Mouse (Mus musculus) embryonic fibroblast, embryonic 13.5 days (primary cell): ENCODE measurements at regions not wholly inside any gene's neighbourhood (a gene's known extent, or its start where the extent isn't known, plus 50 kb on each side); places are given as distances from the start of the nearest gene placed in this dataset.

ENCODE experiments used
- H3K27ac ChIP-seq: 2 replicates; pipeline ENCODE4 v1.5.1; 2012; ENCODE audit warnings: low read length, control low read depth, inconsistent platforms; ENCODE audit not compliant: insufficient read depth
- H3K4me1 ChIP-seq: 2 replicates; pipeline ENCODE4 v1.6.1; 2011; ENCODE audit warnings: low read length; ENCODE audit not compliant: control insufficient read depth, insufficient read depth
- H3K4me3 ChIP-seq: 2 replicates; pipeline ENCODE4 v1.5.1; 2011; ENCODE audit warnings: mild to moderate bottlenecking, control low read depth, low read length; ENCODE audit not compliant: insufficient read depth
- CTCF ChIP-seq: IDR thresholded peaks from 2 replicates; pipeline ENCODE4 v1.5.1; 2011; ENCODE audit warnings: mild to moderate bottlenecking, control low read depth, low read length, moderate library complexity, borderline replicate concordance; ENCODE audit not compliant: insufficient read depth
- POLR2A ChIP-seq: IDR thresholded peaks from 2 replicates; pipeline ENCODE4 v1.6.1; 2011; ENCODE audit warnings: low read depth, mild to moderate bottlenecking, control low read depth, low read length, moderate library complexity

- Histone ChIP-seq H3K4me1 (no peaks in the 10 kb centered on the region), H3K4me3 (no peak overlapping the region), H3K27ac (no peak overlapping the region)
- TF ChIP-seq CTCF, result no peak
- TF ChIP-seq POLR2A, result no peak
Observed at GRCm38 (mm10) chr4:125814311-125814710, 210.0 kb upstream of the Csf3r start.

- no peak for TF ChIP-seq POLR2A
- no peak for TF ChIP-seq CTCF
- no peak overlapping the region for H3K27ac ChIP-seq
- H3K4me1 ChIP-seq, result no peaks in the 10 kb centered on the region
- no peak overlapping the region for H3K4me3 ChIP-seq
Observed at GRCm38 (mm10) chr4:125815276-125815675, 209.1 kb upstream of the Csf3r start.

- H3K4me3 ChIP-seq, result no peak overlapping the region
- TF ChIP-seq CTCF (no peak), POLR2A (no peak)
- no peak overlapping the region for H3K27ac ChIP-seq
- no peaks in the 10 kb centered on the region for H3K4me1 ChIP-seq
Observed at GRCm38 (mm10) chr4:125824525-125824924, 199.8 kb upstream of the Csf3r start.

GRCm38 (mm10) chr4:125826416-125826815 lies 197.9 kb upstream of the Csf3r start:
- Histone ChIP-seq H3K4me3 (no peak overlapping the region), H3K27ac (no peak overlapping the region), H3K4me1 (no peaks in the 10 kb centered on the region)
- TF ChIP-seq CTCF (no peak), POLR2A (no peak)

GRCm38 (mm10) chr4:125835250-125835649 lies 189.1 kb upstream of the Csf3r start:
- H3K4me1 ChIP-seq, result no peaks in the 10 kb centered on the region

GRCm38 (mm10) chr4:125847568-125847967 lies 176.8 kb upstream of the Csf3r start:
- no peak overlapping the region for H3K4me3 ChIP-seq
- H3K4me1 ChIP-seq, result no peaks in the 10 kb centered on the region
- H3K27ac ChIP-seq, result no peak overlapping the region
- no peak for TF ChIP-seq POLR2A
- no peak for TF ChIP-seq CTCF

More at GRCm38 (mm10) chr4:125835250-125835649, 189.1 kb upstream of the Csf3r start:
- no peak for TF ChIP-seq CTCF
- no peak for TF ChIP-seq POLR2A
- no peak overlapping the region for H3K27ac ChIP-seq
- no peak overlapping the region for H3K4me3 ChIP-seq

- H3K4me1 ChIP-seq, result no peaks in the 10 kb centered on the region
- no peak for TF ChIP-seq POLR2A
- no peak for TF ChIP-seq CTCF
- H3K4me3 ChIP-seq, result no peak overlapping the region
- no peak overlapping the region for H3K27ac ChIP-seq
Observed at GRCm38 (mm10) chr4:125850300-125850699, 174.1 kb upstream of the Csf3r start.

GRCm38 (mm10) chr4:125852545-125852944 lies 171.8 kb upstream of the Csf3r start:
- TF ChIP-seq POLR2A, result no peak
- no peak for TF ChIP-seq CTCF
- H3K4me3 ChIP-seq, result no peak overlapping the region

GRCm38 (mm10) chr4:125855983-125856591 lies 168.3 kb upstream of the Csf3r start:
- TF ChIP-seq POLR2A, result no peak
- TF ChIP-seq CTCF, result no peak
- Histone ChIP-seq H3K4me1 (no peaks in the 10 kb centered on the region), H3K27ac (no peak overlapping the region)

More at GRCm38 (mm10) chr4:125852545-125852944, 171.8 kb upstream of the Csf3r start:
- no peak overlapping the region for H3K27ac ChIP-seq
- no peaks in the 10 kb centered on the region for H3K4me1 ChIP-seq

GRCm38 (mm10) chr4:125856781-125857180 lies 167.6 kb upstream of the Csf3r start:
- Histone ChIP-seq H3K27ac (no peak overlapping the region), H3K4me3 (no peak overlapping the region)
- TF ChIP-seq CTCF (no peak), POLR2A (no peak)

More at GRCm38 (mm10) chr4:125855983-125856591, 168.3 kb upstream of the Csf3r start:
- no peak overlapping the region for H3K4me3 ChIP-seq

GRCm38 (mm10) chr4:125865057-125865456 lies 159.3 kb upstream of the Csf3r start:
- no peak overlapping the region for H3K27ac ChIP-seq
- TF ChIP-seq POLR2A (no peak), CTCF (no peak)

More at GRCm38 (mm10) chr4:125856781-125857180, 167.6 kb upstream of the Csf3r start:
- no peaks in the 10 kb centered on the region for H3K4me1 ChIP-seq

GRCm38 (mm10) chr4:125865728-125866127 lies 158.6 kb upstream of the Csf3r start:
- no peak for TF ChIP-seq POLR2A
- TF ChIP-seq CTCF, result no peak
- no peak overlapping the region for H3K27ac ChIP-seq
- H3K4me1 ChIP-seq, result no peaks in the 10 kb centered on the region
- H3K4me3 ChIP-seq, result no peak overlapping the region

More at GRCm38 (mm10) chr4:125865057-125865456, 159.3 kb upstream of the Csf3r start:
- no peaks in the 10 kb centered on the region for H3K4me1 ChIP-seq
- H3K4me3 ChIP-seq, result no peak overlapping the region
